Mouse (Mus musculus): ENCODE measurements around the gene Dppa2. TPM values are rescaled to one million over a fixed set of nuclear protein-coding genes. Genes with fewer than 3 reads are reported as not detected.

The Dppa2 gene
- polyA plus RNA-seq, 1 experiment from 2014 or later: not detected

DNA sequence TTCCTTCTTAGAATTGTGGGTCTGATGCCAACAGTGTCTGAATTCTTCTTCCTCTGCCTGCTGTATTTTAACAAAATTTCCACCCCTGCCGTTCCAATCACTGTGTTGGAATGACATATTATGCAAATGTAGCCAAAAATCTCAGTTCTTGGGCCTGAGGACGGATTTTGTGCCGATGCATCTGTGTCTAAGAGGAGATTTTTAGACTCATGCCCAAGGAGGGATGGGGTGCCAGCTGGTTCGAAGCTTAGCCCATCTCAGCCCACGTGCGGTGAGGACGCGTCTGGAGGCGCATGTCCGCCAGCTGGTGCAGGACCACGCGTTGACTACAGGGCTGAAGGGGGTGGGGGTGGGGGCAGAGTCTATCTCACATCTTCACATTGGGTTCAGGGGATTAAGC lies 57.2 kb downstream of the Dppa2 start:
- Histone ChIP-seq H3K36me3 (ENCODE audit: control insufficient read depth, insufficient read depth, low read length) (no peaks in the 10 kb centered on the region), H3K27ac (ENCODE audit: low read depth, low read length) (no peak overlapping the region), H3K4me3 (ENCODE audit: low read depth, low read length) (no peak overlapping the region), H3K9ac (ENCODE audit: low read depth, low read length) (no peak overlapping the region), H3K9me3 (replicated peaks; ENCODE audit: control insufficient read depth, low read length) (0 out of 2 replicates have a peak, but pooled peaks cover 2% of the 10 kb centered on the region), H3K4me1 (ENCODE audit: control insufficient read depth, insufficient read depth, low read length) (no peaks in the 10 kb centered on the region), H3K27me3 (ENCODE audit: control insufficient read depth, insufficient read depth, low read length) (no peaks in the 10 kb centered on the region), H3K4me2 (no peak overlapping the region)
- ATAC-seq (replicated peaks; ENCODE audit: insufficient number of reproducible peaks, low FRiP score, low TSS enrichment): no peak
- 90% methylated on average over 12 of the region's 12 CpGs for WGBS (ENCODE audit: insufficient replicate concordance)

DNA sequence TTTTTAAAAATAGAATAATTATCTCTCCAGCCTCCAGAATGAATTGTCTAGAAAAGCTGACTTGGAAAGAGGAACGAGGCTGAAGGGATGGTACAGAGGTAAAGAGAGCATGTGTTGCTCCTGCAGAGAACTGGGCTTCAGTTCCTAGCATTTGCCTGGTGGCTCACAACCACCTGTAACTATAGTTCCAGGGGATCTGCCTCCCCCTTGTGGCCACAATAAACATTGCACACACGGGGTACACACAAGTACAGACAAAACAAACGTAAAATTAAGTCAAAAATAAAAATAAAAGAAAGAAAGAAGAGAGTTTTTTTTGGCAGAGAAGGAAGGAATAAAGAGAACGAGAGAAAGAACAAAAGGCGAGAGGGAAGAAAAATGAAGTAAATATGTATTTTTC lies 63.1 kb downstream of the Dppa2 start:
- 83% methylated on average over 5 of the region's 5 CpGs for WGBS (ENCODE audit: insufficient replicate concordance)
- Histone ChIP-seq H3K27me3 (ENCODE audit: control insufficient read depth, insufficient read depth, low read length) (no peaks in the 10 kb centered on the region), H3K27ac (ENCODE audit: low read depth, low read length) (no peak overlapping the region), H3K9me3 (replicated peaks; ENCODE audit: control insufficient read depth, low read length) (no peaks in the 10 kb centered on the region), H3K4me1 (ENCODE audit: control insufficient read depth, insufficient read depth, low read length) (no peaks in the 10 kb centered on the region), H3K9ac (ENCODE audit: low read depth, low read length) (no peak overlapping the region), H3K4me2 (no peak overlapping the region), H3K4me3 (ENCODE audit: low read depth, low read length) (no peak overlapping the region), H3K36me3 (ENCODE audit: control insufficient read depth, insufficient read depth, low read length) (no peaks in the 10 kb centered on the region)
- ATAC-seq (replicated peaks; ENCODE audit: insufficient number of reproducible peaks, low FRiP score, low TSS enrichment): no peak

DNA sequence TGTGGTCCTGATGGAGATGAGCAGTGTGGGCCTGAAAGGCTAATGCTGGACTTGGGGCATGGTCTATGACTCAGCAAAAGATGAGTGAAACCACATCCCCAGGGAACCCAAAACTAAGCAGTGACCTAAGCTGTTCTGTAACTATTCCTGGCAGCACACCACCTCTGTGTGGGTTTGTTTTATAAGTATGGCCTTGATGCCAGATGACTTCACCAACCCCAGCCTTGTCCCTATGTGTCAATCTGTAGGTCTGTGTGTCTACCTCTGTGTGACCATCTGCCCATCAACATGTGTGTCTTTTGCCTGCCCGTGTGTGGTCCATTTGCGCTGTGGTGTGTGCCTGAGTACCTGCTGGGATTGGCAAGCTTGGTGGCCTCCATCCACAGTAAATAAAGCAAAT lies 64.4 kb downstream of the Dppa2 start:
- Histone ChIP-seq H3K4me2 (no peak overlapping the region), H3K9ac (ENCODE audit: low read depth, low read length) (no peak overlapping the region), H3K4me1 (ENCODE audit: control insufficient read depth, insufficient read depth, low read length) (no peaks in the 10 kb centered on the region), H3K27ac (ENCODE audit: low read depth, low read length) (no peak overlapping the region), H3K36me3 (ENCODE audit: control insufficient read depth, insufficient read depth, low read length) (no peaks in the 10 kb centered on the region), H3K9me3 (replicated peaks; ENCODE audit: control insufficient read depth, low read length) (no peaks in the 10 kb centered on the region), H3K27me3 (ENCODE audit: control insufficient read depth, insufficient read depth, low read length) (no peaks in the 10 kb centered on the region), H3K4me3 (ENCODE audit: low read depth, low read length) (no peak overlapping the region)
- no peak for ATAC-seq (replicated peaks; ENCODE audit: insufficient number of reproducible peaks, low FRiP score, low TSS enrichment)
- 90% methylated on average over 2 of the region's 2 CpGs for WGBS (ENCODE audit: insufficient replicate concordance)

Other genes with a start within 250 kb of the Dppa2 start
- not detected in 2 replicates for gene Dppa4, start 20.2 kb upstream of the Dppa2 start, polyA plus RNA-seq (2014; fragmentation: Nextera tagmentation; extraction: Ambion mirVana)
- gene Gm5485, start 108.5 kb downstream of the Dppa2 start, polyA plus RNA-seq (2014; fragmentation: Nextera tagmentation; extraction: Ambion mirVana): not detected in 2 replicates
- 0.07 and 0.16 TPM in 2 replicates for gene Morc1, start 127.3 kb downstream of the Dppa2 start, polyA plus RNA-seq (2014; fragmentation: Nextera tagmentation; extraction: Ambion mirVana)

Data from heart, embryonic 11.5 days (tissue).